Mouse (Mus musculus) forebrain, postnatal 0 days (tissue): ENCODE results near the gene Vip. TPM values are rescaled to one million over a fixed set of nuclear protein-coding genes. Genes with fewer than 3 reads are reported as not detected.

Experiments used
- ATAC-seq: fragments of 200-750 bp; cut with Nextera tagmentation; 2 replicates; pipeline ENCODE4 v1.8.0; 2017; ENCODE audit warnings: mild to moderate bottlenecking, moderate library complexity
- DNase-seq: peaks from one replicate; pipeline ENCODE4 v3.0.0-alpha.2; 2015
- H3K27ac ChIP-seq: fragments of 300-500 bp; sonication (generic); 2 replicates; pipeline ENCODE4 v1.5.1; 2014; ENCODE audit warnings: low read depth, mild to moderate bottlenecking, antibody characterized with exemption, low read length, moderate library complexity, mixed read lengths
- H3K27me3 ChIP-seq: fragments of 300-500 bp; sonication (generic); 2 replicates; pipeline ENCODE4 v1.6.1; 2014; ENCODE audit warnings: mild to moderate bottlenecking, low read length, mixed read lengths; ENCODE audit not compliant: insufficient read depth
- H3K36me3 ChIP-seq: fragments of 300-500 bp; sonication (generic); 2 replicates; pipeline ENCODE4 v1.6.1; 2014; ENCODE audit warnings: mild to moderate bottlenecking, moderate library complexity; ENCODE audit not compliant: insufficient read depth
- H3K4me1 ChIP-seq: fragments of 300-500 bp; sonication (generic); 2 replicates; pipeline ENCODE4 v1.6.1; 2014; ENCODE audit warnings: antibody characterized with exemption; ENCODE audit not compliant: insufficient read depth
- H3K4me2 ChIP-seq: fragments of 300-500 bp; sonication (generic); 2 replicates; pipeline ENCODE4 v1.6.1; 2014; ENCODE audit warnings: low read depth, mild to moderate bottlenecking, moderate library complexity
- H3K4me3 ChIP-seq: fragments of 300-500 bp; sonication (generic); 2 replicates; pipeline ENCODE4 v1.5.1; 2014; ENCODE audit warnings: low read depth, low read length, mixed read lengths
- H3K9ac ChIP-seq: fragments of 300-500 bp; sonication (generic); 2 replicates; pipeline ENCODE4 v1.6.1; 2014; ENCODE audit warnings: mild to moderate bottlenecking
- H3K9me3 ChIP-seq: fragments of 300-500 bp; sonication (generic); 2 replicates; pipeline ENCODE4 v1.6.1; 2016; ENCODE audit warnings: low read length
- CTCF ChIP-seq: sonication (generic); IDR thresholded peaks from 2 replicates; pipeline ENCODE4 v1.5.1; 2016; ENCODE audit warnings: antibody characterized with exemption, control low read depth, low read depth
- WGBS: fragments of 180-500 bp; shearing (Covaris S2); extraction: QIAGEN DNeasy Blood & Tissue Kit; methylation state at CpG from one replicate; pipeline ENCODE4 v1.1.7; 2014; 5-methylcytosine and 5-hydroxymethylcytosine counted together
- polyA plus RNA-seq: library from polyadenylated mRNA; unstranded; fragments of >200 nt; fragmentation: Nextera tagmentation; extraction: Ambion mirVana; gene quantifications from 2 replicates; pipeline ENCODE4 v1.2.1, GENCODE M21; 2015
- total RNA-seq: library from RNA; depleted of rRNA; stranded (reverse); fragments of >200 nt; gene quantifications from 2 replicates; pipeline ENCODE4 v1.2.3, GENCODE M21; 2014; rRNA removed

Vip gene
- total and polyA plus RNA-seq, 2 experiments from 2014 or later, result 0.76 to 0.90 TPM

DNA sequence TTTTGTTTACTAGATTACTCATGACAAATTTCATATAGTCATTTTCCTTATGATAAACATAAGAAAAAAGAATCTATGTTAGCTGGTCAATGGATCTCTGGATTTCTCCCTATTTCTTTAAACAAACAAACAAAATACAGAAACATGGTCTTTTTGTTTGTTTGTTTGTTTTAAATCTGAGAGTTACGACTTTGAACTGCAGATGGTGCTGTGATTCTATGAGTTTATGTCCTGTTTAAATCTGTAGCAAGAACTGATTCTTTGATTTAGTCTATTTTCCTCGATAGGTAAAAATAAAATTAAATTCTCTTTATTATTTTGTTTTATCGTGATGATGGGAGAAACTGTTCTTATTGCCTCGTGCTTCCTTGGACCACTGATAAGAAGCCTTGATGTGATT is 1.7 kb upstream of the Vip start:
- Histone ChIP-seq H3K27ac (no peak overlapping the region), H3K36me3 (no peaks in the 10 kb centered on the region), H3K9ac (no peak overlapping the region), H3K9me3 (no peaks in the 10 kb centered on the region), H3K4me1 (no peaks in the 10 kb centered on the region), H3K27me3 (no peaks in the 10 kb centered on the region), H3K4me3 (no peak overlapping the region), H3K4me2 (no peak overlapping the region)
- 79% methylated on average over 4 of the region's 4 CpGs for WGBS
- DNase-seq (no peak), ATAC-seq (no peak)
- no peak for TF ChIP-seq CTCF

DNA sequence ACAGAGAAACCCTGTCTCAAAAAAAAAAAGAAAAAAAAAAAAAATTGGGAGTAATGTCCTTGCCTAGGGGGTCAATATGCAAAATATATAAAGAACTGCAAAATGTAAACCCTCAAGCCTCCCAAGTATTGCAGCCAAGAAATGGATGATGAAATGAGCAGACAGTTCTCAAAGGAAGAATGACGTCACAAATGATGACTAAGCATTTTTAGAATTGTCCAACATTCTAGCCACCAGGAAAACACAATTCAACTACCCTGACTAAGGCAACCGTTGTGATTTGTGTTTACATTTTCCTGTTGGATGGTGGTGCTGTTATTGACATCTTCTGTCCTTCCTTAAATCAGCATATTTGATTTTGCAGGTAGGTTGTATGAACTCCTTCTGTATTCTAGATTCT is 42.3 kb downstream of the Vip start:
- H3K4me3 ChIP-seq, result no peak overlapping the region
- no peaks in the 10 kb centered on the region for H3K36me3 ChIP-seq
- no peaks in the 10 kb centered on the region for H3K27me3 ChIP-seq
- TF ChIP-seq CTCF, result no peak
- WGBS, result 78% methylated on average over 2 of the region's 2 CpGs
- no peak overlapping the region for H3K4me2 ChIP-seq
- DNase-seq (no peak), ATAC-seq (no peak)
- no peak overlapping the region for H3K27ac ChIP-seq
- H3K9ac ChIP-seq, result no peak overlapping the region
- no peaks in the 10 kb centered on the region for H3K9me3 ChIP-seq
- no peaks in the 10 kb centered on the region for H3K4me1 ChIP-seq

DNA sequence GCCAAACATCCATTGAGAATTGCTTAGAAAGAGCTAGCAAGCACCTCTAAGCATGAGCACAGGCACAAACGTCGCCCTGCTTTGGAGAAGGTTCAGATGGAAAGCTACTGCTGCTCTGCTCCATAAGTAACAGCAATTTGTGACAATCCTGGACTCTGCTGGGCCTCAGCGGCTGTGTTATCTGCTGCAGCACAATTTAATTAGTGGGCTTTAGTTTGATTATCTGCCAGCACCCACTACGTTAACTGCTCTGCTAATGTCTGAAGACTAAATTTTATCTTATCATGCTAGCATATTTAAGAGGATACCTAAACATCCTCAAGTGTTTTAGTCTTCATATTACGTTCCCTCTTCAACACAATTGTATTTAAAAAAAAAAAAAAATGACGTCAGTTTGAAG is 46.6 kb downstream of the Vip start:
- H3K27ac ChIP-seq, result no peak overlapping the region
- no peaks in the 10 kb centered on the region for H3K9me3 ChIP-seq
- H3K27me3 ChIP-seq, result no peaks in the 10 kb centered on the region
- H3K4me3 ChIP-seq, result no peak overlapping the region
- WGBS, result 75% methylated on average over 6 of the region's 6 CpGs
- DNase-seq, result no peak
- TF ChIP-seq CTCF, result no peak
- H3K4me2 ChIP-seq, result no peak overlapping the region
- H3K4me1 ChIP-seq, result no peaks in the 10 kb centered on the region
- H3K9ac ChIP-seq, result no peak overlapping the region
- ATAC-seq, result no peak
- H3K36me3 ChIP-seq, result no peaks in the 10 kb centered on the region

DNA sequence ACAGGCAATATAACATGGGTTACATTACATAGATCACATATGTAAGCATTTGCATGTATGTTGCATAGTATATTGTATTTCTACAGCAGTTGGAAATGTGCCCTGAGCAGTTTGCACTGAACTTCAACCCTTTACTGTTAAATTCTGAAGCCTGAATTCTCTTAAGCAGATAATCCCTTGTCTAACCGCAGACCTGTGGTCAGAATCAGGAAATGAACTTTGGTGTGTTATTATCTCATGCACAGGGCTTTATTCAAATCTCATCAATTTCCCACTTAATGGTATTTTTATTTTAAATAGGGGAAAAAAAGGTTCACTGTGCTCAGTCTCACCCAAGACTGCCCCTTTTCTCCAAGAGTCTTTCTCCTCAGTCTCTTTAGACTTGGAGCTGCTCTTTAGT is 55.3 kb downstream of the Vip start:
- Histone ChIP-seq H3K4me3 (no peak overlapping the region), H3K4me2 (no peak overlapping the region), H3K36me3 (no peaks in the 10 kb centered on the region), H3K27me3 (no peaks in the 10 kb centered on the region), H3K4me1 (no peaks in the 10 kb centered on the region), H3K27ac (no peak overlapping the region), H3K9me3 (no peaks in the 10 kb centered on the region), H3K9ac (no peak overlapping the region)
- ATAC-seq (no peak), DNase-seq (no peak)
- 51% methylated on average over 1 of the region's 1 CpGs for WGBS
- no peak for TF ChIP-seq CTCF

Other genes starting within 250 kb of the Vip start
- gene Syne1, start 87.7 kb upstream of the Vip start, total RNA-seq, result 39.8 and 60.5 TPM in 2 replicates
- 5.0 and 11.2 TPM in 2 replicates for gene Syne1, start 87.7 kb upstream of the Vip start, polyA plus RNA-seq
- gene Myct1, start 45.4 kb upstream of the Vip start, total RNA-seq, result 0.54 and 0.90 TPM in 2 replicates
- gene Myct1, start 45.4 kb upstream of the Vip start, polyA plus RNA-seq, result 0.79 and 0.81 TPM in 2 replicates
- 3.7 and 7.8 TPM in 2 replicates for gene Fbxo5, start 166.4 kb downstream of the Vip start, total RNA-seq
- 6.2 and 8.9 TPM in 2 replicates for gene Fbxo5, start 166.4 kb downstream of the Vip start, polyA plus RNA-seq
- 11.5 and 13.4 TPM in 2 replicates for gene Mtrf1l, start 184.7 kb downstream of the Vip start, total RNA-seq
- 6.6 TPM in 2 replicates for gene Mtrf1l, start 184.7 kb downstream of the Vip start, polyA plus RNA-seq